Mouse (Mus musculus) ES-Bruce4 (cell line): ENCODE data around the gene Polr1c.

ENCODE experiments used
- CTCF ChIP-seq: IDR thresholded peaks from one replicate; pipeline ENCODE4 v1.8.1; 2011; ENCODE audit warnings: low read depth, low read length
- POLR2A ChIP-seq: IDR thresholded peaks from one replicate; pipeline ENCODE4 v1.8.1; 2011; ENCODE audit warnings: low read length; ENCODE audit not compliant: insufficient read depth

DNA sequence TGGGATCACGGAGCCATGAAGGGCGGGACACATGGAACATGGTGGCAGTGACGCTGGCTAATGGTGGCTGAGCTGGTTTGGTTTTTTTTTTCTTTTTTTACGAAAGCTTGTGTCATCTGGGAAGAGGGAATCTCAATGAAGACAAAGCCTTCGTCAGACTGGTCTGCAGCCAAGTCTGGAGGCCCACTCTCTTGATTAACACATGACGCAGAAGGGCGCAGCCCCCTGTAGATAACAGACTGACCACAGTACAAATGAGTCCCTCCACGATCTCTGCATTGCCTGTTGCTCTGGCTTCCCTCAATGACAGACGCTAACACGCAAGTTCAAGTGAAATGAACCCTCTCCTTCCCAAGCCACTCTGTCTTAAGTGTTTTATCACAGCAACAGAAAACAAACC, 27.7 kb upstream of the Polr1c start:
- TF ChIP-seq CTCF: no peak
- TF ChIP-seq POLR2A: no peak
